Mouse (Mus musculus) neural tube, embryonic 11.5 days (tissue): Measurements from ENCODE around the gene Xrcc2. TPM values are rescaled to one million over a fixed set of nuclear protein-coding genes. Genes with fewer than 3 reads are reported as not detected.
"Not testable (repeated sequence)": the region's sequence is repeated elsewhere in the genome, so short reads cannot be mapped to it uniquely, and the experiment has no call there.

ENCODE experiments used
- ATAC-seq: fragments of 200-750 bp; cut with Nextera tagmentation; 2 replicates; pipeline ENCODE4 v1.8.0; 2017; ENCODE audit warnings: moderate number of reproducible peaks, mild to moderate bottlenecking, moderate TSS enrichment, moderate library complexity; ENCODE audit not compliant: insufficient read depth, low FRiP score, low TSS enrichment
- DNase-seq: peaks from one replicate; pipeline ENCODE4 v3.0.0-alpha.2; 2015; ENCODE audit warnings: low spot score
- H3K27ac ChIP-seq: fragments of 300-500 bp; sonication (generic); 2 replicates; pipeline ENCODE4 v1.5.1; 2014; ENCODE audit warnings: low read depth, mild to moderate bottlenecking, low read length
- H3K27me3 ChIP-seq: fragments of 300-500 bp; sonication (generic); 2 replicates; pipeline ENCODE4 v1.6.1; 2014; ENCODE audit warnings: mild to moderate bottlenecking, low read length, mixed read lengths; ENCODE audit not compliant: control insufficient read depth, insufficient read depth
- H3K36me3 ChIP-seq: fragments of 300-500 bp; sonication (generic); 2 replicates; pipeline ENCODE4 v1.6.1; 2014; ENCODE audit warnings: mild to moderate bottlenecking, low read length, moderate library complexity, mixed read lengths; ENCODE audit not compliant: control insufficient read depth, insufficient read depth
- H3K4me1 ChIP-seq: fragments of 300-500 bp; sonication (generic); 2 replicates; pipeline ENCODE4 v1.6.1; 2014; ENCODE audit warnings: low read length, mixed read lengths; ENCODE audit not compliant: control insufficient read depth, insufficient read depth
- H3K4me2 ChIP-seq: fragments of 300-500 bp; sonication (generic); 2 replicates; pipeline ENCODE4 v1.6.1; 2014; ENCODE audit warnings: low read depth, mild to moderate bottlenecking, moderate library complexity
- H3K4me3 ChIP-seq: fragments of 300-500 bp; sonication (generic); 2 replicates; pipeline ENCODE4 v1.5.1; 2014; ENCODE audit warnings: low read depth, low read length
- H3K9ac ChIP-seq: fragments of 300-500 bp; sonication (generic); 2 replicates; pipeline ENCODE4 v1.6.1; 2014; ENCODE audit warnings: mild to moderate bottlenecking, low read length
- H3K9me3 ChIP-seq: fragments of 300-500 bp; sonication (generic); 2 replicates; pipeline ENCODE4 v1.6.1; 2016; ENCODE audit warnings: low read length; ENCODE audit not compliant: control insufficient read depth
- WGBS: fragments of 180-500 bp; shearing (Covaris S2); extraction: QIAGEN DNeasy Blood & Tissue Kit; methylation state at CpG from one replicate; pipeline ENCODE4 v1.1.7; 2014; 5-methylcytosine and 5-hydroxymethylcytosine counted together
- polyA plus RNA-seq: library from polyadenylated mRNA; unstranded; fragments of >200 nt; fragmentation: Nextera tagmentation; extraction: Ambion mirVana; gene quantifications from 2 replicates; pipeline ENCODE4 v1.2.1, GENCODE M21; 2014

Gene Xrcc2
- polyA plus RNA-seq: 8.2 and 8.4 TPM in 2 replicates

GRCm38 (mm10) chr5:25705567-25706349, at the start of gene Xrcc2:
Gene Xrcc2 (minus strand): TSS chr5:25705825.
- no peaks in the 10 kb centered on the region for H3K36me3 ChIP-seq
- H3K9me3 ChIP-seq: no peaks in the 10 kb centered on the region
- no peaks in the 10 kb centered on the region for H3K27me3 ChIP-seq
- H3K9ac ChIP-seq: peak within 1 kb of the TSS; percentile 85
- peak within 1 kb of the TSS; percentile 74 for H3K4me3 ChIP-seq
- H3K4me2 ChIP-seq: peak within 1 kb of the TSS; percentile 72
- WGBS: 8% methylated on average over 51 of the region's 51 CpGs
- ATAC-seq: peak; percentile 92
- DNase-seq: peak; percentile 97
- H3K27ac ChIP-seq: peak within 1 kb of the TSS; percentile 36; the same call in 1 of the 2 replicates
- peaks cover 9% of the 10 kb centered on the region for H3K4me1 ChIP-seq

- Histone ChIP-seq H3K27ac (no peak overlapping the region), H3K9me3 (no peaks in the 10 kb centered on the region)
- DNase-seq: no peak
These were observed 48.7 kb upstream of the Xrcc2 start for GRCm38 (mm10) chr5:25754236-25754766.

GRCm38 (mm10) chr5:25753556-25754235, 48.1 kb upstream of the Xrcc2 start:
- H3K36me3 ChIP-seq: no peaks in the 10 kb centered on the region
- ATAC-seq: no peak
- H3K4me2 ChIP-seq: no peak overlapping the region
- no peak for DNase-seq
- no peaks in the 10 kb centered on the region for H3K4me1 ChIP-seq
- H3K9me3 ChIP-seq: no peaks in the 10 kb centered on the region
- 58% methylated on average over 8 of the region's 8 CpGs for WGBS
- H3K27me3 ChIP-seq: no peaks in the 10 kb centered on the region
- H3K9ac ChIP-seq: no peak overlapping the region
- H3K27ac ChIP-seq: no peak overlapping the region
- no peak overlapping the region for H3K4me3 ChIP-seq

More at GRCm38 (mm10) chr5:25754236-25754766, 48.7 kb upstream of the Xrcc2 start:
- 0 out of 2 replicates have a peak overlapping the region, but pooled peaks have one; percentile 14 for H3K9ac ChIP-seq
- no peaks in the 10 kb centered on the region for H3K36me3 ChIP-seq
- H3K4me1 ChIP-seq: no peaks in the 10 kb centered on the region
- WGBS: 16% methylated on average over 2 of the region's 2 CpGs
- no peak for ATAC-seq
- H3K27me3 ChIP-seq: no peaks in the 10 kb centered on the region
- H3K4me3 ChIP-seq: no peak overlapping the region
- H3K4me2 ChIP-seq: no peak overlapping the region

- no peaks in the 10 kb centered on the region for H3K4me1 ChIP-seq
- no peak overlapping the region for H3K4me3 ChIP-seq
- 87% methylated on average over 5 of the region's 5 CpGs for WGBS
- H3K9me3 ChIP-seq: no peaks in the 10 kb centered on the region
- DNase-seq (no peak), ATAC-seq (no peak)
- no peaks in the 10 kb centered on the region for H3K27me3 ChIP-seq
- no peak overlapping the region for H3K4me2 ChIP-seq
- no peak overlapping the region for H3K27ac ChIP-seq
- H3K9ac ChIP-seq: no peak overlapping the region
- H3K36me3 ChIP-seq: no peaks in the 10 kb centered on the region
These were observed 47.2 kb upstream of the Xrcc2 start for GRCm38 (mm10) chr5:25752862-25753261.

GRCm38 (mm10) chr5:25751552-25751951, 45.9 kb upstream of the Xrcc2 start:
- Histone ChIP-seq H3K4me2 (no peak overlapping the region), H3K27me3 (no peaks in the 10 kb centered on the region), H3K9ac (no peak overlapping the region), H3K4me1 (no peaks in the 10 kb centered on the region), H3K4me3 (no peak overlapping the region), H3K27ac (no peak overlapping the region), H3K9me3 (no peaks in the 10 kb centered on the region), H3K36me3 (no peaks in the 10 kb centered on the region)
- ATAC-seq: no peak
- DNase-seq: no peak

- Histone ChIP-seq H3K36me3 (no peaks in the 10 kb centered on the region), H3K9ac (no peak overlapping the region), H3K9me3 (no peaks in the 10 kb centered on the region), H3K4me3 (no peak overlapping the region), H3K27me3 (no peaks in the 10 kb centered on the region), H3K4me1 (no peaks in the 10 kb centered on the region), H3K4me2 (no peak overlapping the region), H3K27ac (no peak overlapping the region)
- ATAC-seq (no peak), DNase-seq (no peak)
- 81% methylated on average over 3 of the region's 3 CpGs for WGBS
These were observed 43.0 kb upstream of the Xrcc2 start for GRCm38 (mm10) chr5:25748613-25749012.

- Histone ChIP-seq H3K4me2 (no peak overlapping the region), H3K9ac (no peak overlapping the region), H3K27me3 (no peaks in the 10 kb centered on the region), H3K4me1 (no peaks in the 10 kb centered on the region), H3K9me3 (no peaks in the 10 kb centered on the region), H3K4me3 (no peak overlapping the region), H3K36me3 (no peaks in the 10 kb centered on the region), H3K27ac (no peak overlapping the region)
- ATAC-seq (no peak), DNase-seq (no peak)
These were observed 42.3 kb upstream of the Xrcc2 start for GRCm38 (mm10) chr5:25747904-25748303.

GRCm38 (mm10) chr5:25738902-25739301, 33.3 kb upstream of the Xrcc2 start:
- DNase-seq, H3K4me1 ChIP-seq, ATAC-seq, H3K4me3 ChIP-seq, H3K9ac ChIP-seq, H3K27me3 ChIP-seq, H3K36me3 ChIP-seq, H3K9me3 ChIP-seq, H3K27ac ChIP-seq, H3K4me2 ChIP-seq: not testable (repeated sequence)
- WGBS: 92% methylated on average over 1 of the region's 1 CpGs
